Mouse (Mus musculus): Measurements from ENCODE around the gene Hip1. TPM values are rescaled to one million over a fixed set of nuclear protein-coding genes. Genes with fewer than 3 reads are reported as not detected.

Gene Hip1
- polyA plus RNA-seq, 1 experiment: 18.3 TPM

DNA sequence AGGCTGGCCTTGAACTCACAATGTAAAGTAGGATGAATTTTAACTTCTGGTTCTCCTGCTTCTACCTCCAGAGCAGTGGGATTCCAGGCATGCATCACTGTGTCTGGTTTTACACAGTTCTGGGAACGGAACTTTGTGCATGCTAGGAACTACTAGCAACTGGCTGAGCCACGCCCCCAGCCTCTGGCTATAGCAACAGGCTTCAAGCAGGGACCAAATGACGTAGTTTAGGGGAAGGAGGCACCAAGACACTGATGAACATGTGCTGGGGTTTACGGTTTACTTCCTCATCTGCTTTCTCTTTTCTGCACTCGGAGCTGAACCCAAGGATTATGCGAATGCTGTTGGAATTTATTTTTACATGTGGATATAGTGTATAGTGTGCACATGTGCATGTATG, 72.5 kb downstream of the Hip1 start:
- Histone ChIP-seq H3K27me3 (ENCODE audit: control insufficient read depth, insufficient read depth, low read length) (no peaks in the 10 kb centered on the region), H3K36me3 (ENCODE audit: control insufficient read depth, insufficient read depth, low read length) (no peaks in the 10 kb centered on the region), H3K4me3 (ENCODE audit: extremely low read depth, insufficient read depth, insufficient read length) (peak overlapping the region; percentile 28; the same call in 1 of the 2 replicates), H3K27ac (ENCODE audit: insufficient read depth, low read length) (peak overlapping the region; percentile 41; the same call in 1 of the 2 replicates), H3K4me1 (ENCODE audit: control insufficient read depth, insufficient read depth, insufficient read length) (peaks cover 2% of the 10 kb centered on the region; the same call in 1 of the 2 replicates)
- peak; percentile 28 to 44 for DNase-seq (ENCODE audit: low read depth in 1 of 2, low spot score in 2 of 2)
- 11% methylated on average over 6 of the region's 6 CpGs for WGBS
- TF ChIP-seq CTCF (IDR thresholded peaks at IDR 0.05; ENCODE audit: extremely low read depth, insufficient read depth, insufficient read length, insufficient replicate concordance) (no peak), POLR2A (IDR thresholded peaks at IDR 0.05; ENCODE audit: low read depth, low read length) (no peak)

DNA sequence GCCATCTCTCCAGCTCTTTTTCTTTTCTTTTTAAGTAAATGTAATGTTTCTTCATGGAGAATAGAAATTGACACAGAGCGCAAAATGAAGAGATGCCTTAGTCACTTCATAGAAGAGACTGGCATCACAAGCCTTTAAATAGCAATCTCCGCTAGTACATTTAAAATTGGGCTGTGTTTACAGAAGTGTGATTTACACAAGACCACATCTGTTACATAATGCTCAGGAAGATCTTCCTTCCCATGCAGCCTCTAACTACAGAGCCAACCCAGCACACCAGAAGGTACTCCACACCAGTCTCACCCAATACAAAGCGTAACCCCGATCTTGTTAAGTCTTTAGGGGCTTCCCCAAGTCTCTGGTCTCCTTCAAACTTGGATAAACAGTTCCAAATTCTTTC, 73.2 kb downstream of the Hip1 start:
- Histone ChIP-seq H3K36me3 (ENCODE audit: control insufficient read depth, insufficient read depth, low read length) (no peaks in the 10 kb centered on the region), H3K4me1 (ENCODE audit: control insufficient read depth, insufficient read depth, insufficient read length) (peaks cover 2% of the 10 kb centered on the region; the same call in 1 of the 2 replicates), H3K27ac (ENCODE audit: insufficient read depth, low read length) (peak overlapping the region; percentile 34; the same call in 1 of the 2 replicates), H3K4me3 (ENCODE audit: extremely low read depth, insufficient read depth, insufficient read length) (no peak overlapping the region), H3K27me3 (ENCODE audit: control insufficient read depth, insufficient read depth, low read length) (no peaks in the 10 kb centered on the region)
- WGBS: 87% methylated on average over 4 of the region's 4 CpGs
- TF ChIP-seq CTCF (IDR thresholded peaks at IDR 0.05; ENCODE audit: extremely low read depth, insufficient read depth, insufficient read length, insufficient replicate concordance): no peak
- no peak for TF ChIP-seq POLR2A (IDR thresholded peaks at IDR 0.05; ENCODE audit: low read depth, low read length)
- DNase-seq (ENCODE audit: low read depth in 1 of 2, low spot score in 2 of 2): no peak

GRCm38 (mm10) chr5:135468280-135468679, 76.6 kb downstream of the Hip1 start:
- peaks cover 2% of the 10 kb centered on the region; the same call in 1 of the 2 replicates for H3K4me1 ChIP-seq (ENCODE audit: control insufficient read depth, insufficient read depth, insufficient read length)
- H3K27ac ChIP-seq (ENCODE audit: insufficient read depth, low read length): peak overlapping the region; percentile 22; the same call in 1 of the 2 replicates
- TF ChIP-seq CTCF (IDR thresholded peaks at IDR 0.05; ENCODE audit: extremely low read depth, insufficient read depth, insufficient read length, insufficient replicate concordance) (no peak), POLR2A (IDR thresholded peaks at IDR 0.05; ENCODE audit: low read depth, low read length) (no peak)
- no peaks in the 10 kb centered on the region for H3K27me3 ChIP-seq (ENCODE audit: control insufficient read depth, insufficient read depth, low read length)
- DNase-seq (ENCODE audit: low read depth in 1 of 2, low spot score in 2 of 2): no peak
- H3K36me3 ChIP-seq (ENCODE audit: control insufficient read depth, insufficient read depth, low read length): no peaks in the 10 kb centered on the region
- H3K4me3 ChIP-seq (ENCODE audit: extremely low read depth, insufficient read depth, insufficient read length): no peak overlapping the region
- WGBS: 85% methylated on average over 6 of the region's 6 CpGs

DNA sequence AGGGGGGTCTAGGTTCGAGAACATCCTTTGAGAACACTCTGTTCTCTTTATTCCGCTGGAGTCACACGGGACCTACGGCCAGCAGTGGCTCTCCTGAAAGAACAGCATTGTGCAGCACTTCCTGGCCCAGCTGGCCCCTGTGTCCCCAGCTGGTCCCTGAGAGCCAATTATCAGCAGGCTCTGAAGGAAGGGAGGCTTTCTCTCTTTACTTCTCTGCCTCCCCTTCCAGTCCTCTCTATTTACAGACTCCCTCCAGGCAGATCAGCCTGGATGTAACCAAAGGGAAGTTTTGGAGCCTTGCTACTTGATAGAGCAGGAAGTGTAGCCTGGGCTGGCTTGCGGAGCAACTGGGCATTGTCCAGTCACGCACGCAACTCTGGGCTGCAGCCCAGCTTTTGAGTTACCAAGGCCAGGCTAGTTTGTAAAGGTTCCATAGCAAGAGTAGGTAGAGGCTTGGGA, 79.1 kb downstream of the Hip1 start:
- Histone ChIP-seq H3K27ac (ENCODE audit: insufficient read depth, low read length) (peak overlapping the region; percentile 56; the same call in 1 of the 2 replicates), H3K36me3 (ENCODE audit: control insufficient read depth, insufficient read depth, low read length) (no peaks in the 10 kb centered on the region), H3K4me1 (ENCODE audit: control insufficient read depth, insufficient read depth, insufficient read length) (no peaks in the 10 kb centered on the region), H3K4me3 (ENCODE audit: extremely low read depth, insufficient read depth, insufficient read length) (no peak overlapping the region), H3K27me3 (ENCODE audit: control insufficient read depth, insufficient read depth, low read length) (no peaks in the 10 kb centered on the region)
- DNase-seq (ENCODE audit: low read depth in 1 of 2, low spot score in 2 of 2): no peak
- 84% methylated on average over 7 of the region's 7 CpGs for WGBS
- TF ChIP-seq POLR2A (IDR thresholded peaks at IDR 0.05; ENCODE audit: low read depth, low read length): no peak
- TF ChIP-seq CTCF (IDR thresholded peaks at IDR 0.05; ENCODE audit: extremely low read depth, insufficient read depth, insufficient read length, insufficient replicate concordance): no peak

GRCm38 (mm10) chr5:135463380-135463779, 81.5 kb downstream of the Hip1 start:
- Histone ChIP-seq H3K27ac (ENCODE audit: insufficient read depth, low read length) (peak overlapping the region; percentile 12; the same call in 1 of the 2 replicates), H3K36me3 (ENCODE audit: control insufficient read depth, insufficient read depth, low read length) (no peaks in the 10 kb centered on the region), H3K27me3 (ENCODE audit: control insufficient read depth, insufficient read depth, low read length) (no peaks in the 10 kb centered on the region), H3K4me3 (ENCODE audit: extremely low read depth, insufficient read depth, insufficient read length) (no peak overlapping the region), H3K4me1 (ENCODE audit: control insufficient read depth, insufficient read depth, insufficient read length) (no peaks in the 10 kb centered on the region; the same call in 1 of the 2 replicates)
- TF ChIP-seq POLR2A (IDR thresholded peaks at IDR 0.05; ENCODE audit: low read depth, low read length): no peak
- DNase-seq (ENCODE audit: low read depth in 1 of 2, low spot score in 2 of 2): no peak
- WGBS: 65% methylated on average over 8 of the region's 8 CpGs

DNA sequence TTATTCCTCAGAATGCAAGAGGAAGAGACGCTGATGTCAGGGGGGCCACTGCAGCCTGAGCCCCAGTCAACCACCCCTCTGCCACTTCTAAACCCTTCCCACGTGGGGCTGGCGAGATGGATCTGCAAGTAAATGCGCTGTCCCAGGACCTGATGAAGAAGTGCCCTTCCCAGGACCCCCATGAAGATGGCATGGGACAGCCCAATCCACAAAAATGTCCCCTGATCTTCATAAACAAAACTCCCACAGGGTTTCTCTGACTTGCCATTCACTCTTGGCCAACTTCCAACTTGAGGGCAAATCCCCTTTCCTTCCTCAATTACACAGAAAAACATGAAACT, 84.1 kb downstream of the Hip1 start:
- TF ChIP-seq POLR2A (IDR thresholded peaks at IDR 0.05; ENCODE audit: low read depth, low read length) (no peak), CTCF (IDR thresholded peaks at IDR 0.05; ENCODE audit: extremely low read depth, insufficient read depth, insufficient read length, insufficient replicate concordance) (no peak)
- Histone ChIP-seq H3K36me3 (ENCODE audit: control insufficient read depth, insufficient read depth, low read length) (no peaks in the 10 kb centered on the region), H3K27me3 (ENCODE audit: control insufficient read depth, insufficient read depth, low read length) (no peaks in the 10 kb centered on the region), H3K27ac (ENCODE audit: insufficient read depth, low read length) (peak overlapping the region; percentile 69), H3K4me1 (ENCODE audit: control insufficient read depth, insufficient read depth, insufficient read length) (no peaks in the 10 kb centered on the region; the same call in 1 of the 2 replicates), H3K4me3 (ENCODE audit: extremely low read depth, insufficient read depth, insufficient read length) (no peak overlapping the region)
- WGBS: 48% methylated on average over 4 of the region's 4 CpGs
- no peak for DNase-seq (ENCODE audit: low read depth in 1 of 2, low spot score in 2 of 2)

DNA sequence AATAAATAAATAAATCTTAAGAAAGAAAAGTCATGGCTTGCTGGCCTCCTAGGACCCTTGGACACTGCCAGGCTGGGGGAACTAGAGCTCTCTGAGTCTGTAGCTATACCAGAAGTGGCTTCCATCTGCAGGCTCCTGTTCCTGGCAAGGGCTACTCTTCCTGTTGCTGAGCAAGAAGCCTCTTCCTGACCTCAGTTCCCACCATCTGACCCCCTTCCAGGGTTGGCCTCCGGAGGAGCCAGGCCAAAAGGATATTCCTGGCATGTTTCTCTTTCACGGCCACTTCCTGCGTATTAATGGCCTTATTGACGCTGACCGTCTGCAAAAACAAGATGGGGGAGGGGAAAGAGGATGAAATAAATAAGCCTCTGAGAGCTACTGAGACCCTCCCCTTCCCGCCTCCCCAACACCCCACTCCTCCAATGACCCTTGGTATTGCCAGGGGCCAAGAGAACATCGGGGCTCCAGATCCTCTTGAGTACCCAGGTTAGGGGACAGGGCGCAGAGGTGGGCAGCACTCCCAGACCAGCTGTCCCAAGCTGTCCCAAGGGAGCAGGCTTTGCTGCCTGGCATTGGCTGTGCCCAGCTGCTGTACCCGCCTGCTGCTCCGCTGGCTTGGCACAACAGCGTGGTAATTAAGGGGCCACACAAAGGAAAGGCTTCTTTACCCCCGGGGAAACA, 84.6 kb downstream of the Hip1 start:
- no peaks in the 10 kb centered on the region for H3K36me3 ChIP-seq (ENCODE audit: control insufficient read depth, insufficient read depth, low read length)
- no peak overlapping the region for H3K4me3 ChIP-seq (ENCODE audit: extremely low read depth, insufficient read depth, insufficient read length)
- TF ChIP-seq CTCF (IDR thresholded peaks at IDR 0.05; ENCODE audit: extremely low read depth, insufficient read depth, insufficient read length, insufficient replicate concordance) (no peak), POLR2A (IDR thresholded peaks at IDR 0.05; ENCODE audit: low read depth, low read length) (no peak)
- DNase-seq (ENCODE audit: low read depth in 1 of 2, low spot score in 2 of 2): no peak
- no peaks in the 10 kb centered on the region; the same call in 1 of the 2 replicates for H3K4me1 ChIP-seq (ENCODE audit: control insufficient read depth, insufficient read depth, insufficient read length)
- no peaks in the 10 kb centered on the region for H3K27me3 ChIP-seq (ENCODE audit: control insufficient read depth, insufficient read depth, low read length)
- H3K27ac ChIP-seq (ENCODE audit: insufficient read depth, low read length): peak overlapping the region; percentile 69
- WGBS: 53% methylated on average over 12 of the region's 12 CpGs

Measured in spleen, adult 2 months (tissue).